Mouse (Mus musculus) activated CD4-positive, CD25-positive, alpha-beta regulatory T cell, adult 4 months (primary cell): ENCODE measurements around the gene Sprr2h. TPM values are rescaled to one million over a fixed set of nuclear protein-coding genes. Genes with fewer than 3 reads are reported as not detected.

Source experiments
- ATAC-seq: one replicate; pipeline ENCODE4 v1.8.0; 2017
- polyA plus RNA-seq, 2 experiments: library from polyadenylated mRNA; unstranded; fragments of 100-300 nt; shearing (Covaris generic); gene quantifications; one replicate each; pipeline ENCODE4 v1.2.1; 2017

Gene Sprr2h
- polyA plus RNA-seq = not detected

GRCm38 (mm10) chr3:92385385-92385784 is at the start of gene Sprr2h:
Sprr2h (plus strand) TSS chr3:92385685.
- no peak for ATAC-seq

DNA sequence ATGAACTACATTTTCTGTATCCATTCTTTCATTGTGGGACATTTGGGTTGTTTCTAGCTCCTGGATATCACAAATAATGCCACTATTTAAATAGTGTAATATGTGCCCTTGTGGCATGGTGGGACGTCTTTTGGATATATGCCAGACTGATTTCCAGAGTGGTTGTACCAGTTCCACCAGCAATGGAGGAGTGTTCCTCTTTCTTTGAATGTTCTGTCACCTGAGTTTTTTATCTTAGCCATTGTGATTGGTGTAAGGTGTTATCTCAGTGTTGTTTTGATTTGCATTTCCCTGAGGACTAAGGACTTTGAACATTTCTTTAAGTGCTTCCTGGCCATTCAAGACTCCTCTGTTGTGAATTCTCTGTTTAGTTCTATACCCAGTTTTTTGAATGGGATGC is 49.2 kb upstream of the Sprr2h start:
- ATAC-seq = no peak

DNA sequence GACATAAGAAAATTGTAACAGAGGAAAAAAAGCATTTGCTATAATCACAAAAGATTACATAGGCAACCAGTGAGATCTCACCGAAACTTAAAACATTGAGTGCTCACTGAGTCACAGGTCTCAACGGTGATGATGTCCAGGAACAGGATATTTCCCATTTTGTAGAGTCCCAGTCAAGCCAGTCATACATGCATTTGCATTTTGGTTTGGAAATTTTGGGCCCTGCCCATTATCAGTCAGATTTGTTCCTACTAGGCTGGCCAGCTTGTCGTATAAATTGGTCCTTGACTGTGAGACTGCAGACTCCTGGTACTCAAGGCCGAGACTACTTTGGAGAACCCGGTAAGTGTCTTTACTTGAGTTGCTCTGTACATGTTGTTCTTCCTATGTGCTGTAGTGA is 46.6 kb upstream of the Sprr2h start, which contains the start of gene Sprr2d:
TSS of gene Sprr2d (plus strand) at position 301 of the 400 bp plus-strand sequence.
- no peak for ATAC-seq

DNA sequence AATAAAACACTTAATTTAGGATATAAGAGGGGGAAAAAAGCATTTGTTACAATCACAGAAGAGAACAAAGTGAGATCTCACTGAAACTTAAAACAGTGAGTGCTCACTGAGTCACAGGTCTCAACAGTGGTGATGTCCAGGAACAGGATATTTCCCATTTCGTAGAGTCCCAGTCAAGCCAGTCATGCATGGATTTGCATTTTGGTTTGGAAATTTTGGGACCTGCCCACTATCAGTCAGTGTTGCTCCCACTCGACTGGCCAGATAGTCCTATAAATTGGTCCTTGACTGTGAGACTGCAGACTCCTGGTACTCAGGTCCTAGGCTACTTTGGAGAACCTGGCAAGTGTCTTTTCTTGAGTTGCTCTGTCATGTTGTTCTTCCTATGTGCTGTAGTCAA is 33.6 kb upstream of the Sprr2h start, which contains the start of gene Sprr2e:
TSS of gene Sprr2e (plus strand) at position 301 of the 400 bp plus-strand sequence.
- ATAC-seq = no peak

DNA sequence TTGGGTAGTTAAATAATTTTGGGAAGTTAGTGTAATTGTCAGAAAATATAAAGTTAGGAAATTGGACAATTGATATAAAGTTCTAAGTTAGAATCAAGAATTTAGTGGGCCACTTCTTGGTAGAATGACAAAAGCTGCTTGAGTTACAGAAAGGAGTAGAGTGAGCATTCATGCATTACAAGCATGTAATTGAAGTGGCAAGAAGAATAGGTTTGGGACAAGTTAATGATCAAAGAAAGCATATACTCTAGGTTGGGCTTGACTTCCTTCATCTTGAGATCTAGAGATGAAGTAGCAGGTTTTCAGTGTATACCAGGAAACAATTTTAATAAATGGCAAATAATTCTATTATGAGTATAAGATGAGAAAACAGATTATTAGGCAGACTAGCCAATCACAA is 23.9 kb upstream of the Sprr2h start:
- ATAC-seq = no peak

GRCm38 (mm10) chr3:92364887-92365286 is 20.6 kb upstream of the Sprr2h start, which contains the start of gene Sprr2f:
Sprr2f (plus strand) TSS chr3:92365187.
- ATAC-seq = no peak

GRCm38 (mm10) chr3:92373613-92374012 is 11.9 kb upstream of the Sprr2h start:
- ATAC-seq = no peak

DNA sequence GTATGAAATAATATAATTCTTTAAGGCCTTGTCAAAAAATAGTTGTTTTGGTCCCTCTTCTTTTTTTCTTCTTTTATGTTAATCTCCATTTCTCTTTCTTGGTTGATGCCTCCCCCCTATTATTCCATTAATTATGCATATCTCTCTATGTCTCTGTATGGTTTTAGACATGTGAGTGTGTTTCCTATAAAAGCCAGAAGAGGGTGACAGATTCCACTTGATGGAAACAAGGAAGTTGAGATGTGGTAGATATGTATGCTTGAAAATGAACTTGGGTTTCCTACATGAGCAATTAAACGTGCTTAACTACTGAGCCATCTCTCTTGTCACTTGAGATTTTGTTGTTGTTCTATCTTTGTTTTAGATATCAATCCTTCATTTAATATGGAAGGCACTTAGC is 8.8 kb downstream of the Sprr2h start:
- no peak for ATAC-seq

GRCm38 (mm10) chr3:92407691-92408090 is 22.2 kb downstream of the Sprr2h start, which contains the start of gene Sprr2i:
Sprr2i (plus strand) TSS chr3:92407991.
- ATAC-seq = no peak

DNA sequence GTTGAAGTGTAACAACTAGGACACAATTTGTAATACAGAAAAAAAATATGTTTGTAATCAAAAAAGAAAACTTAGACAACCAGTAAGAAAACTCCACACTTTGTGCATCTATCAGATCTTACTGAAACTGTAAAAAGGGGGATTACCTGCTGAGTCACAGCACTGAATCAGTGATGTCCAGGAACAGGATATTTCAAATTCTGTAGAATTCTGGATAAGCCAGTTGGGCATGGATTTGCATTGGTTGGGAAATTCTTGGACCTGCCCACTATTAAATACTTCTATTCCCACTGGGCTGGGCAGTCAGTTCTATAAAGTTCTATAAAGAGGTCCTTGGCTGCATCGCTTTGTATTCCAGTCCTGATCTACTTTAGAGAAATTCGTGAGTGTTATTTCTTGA is 32.3 kb downstream of the Sprr2h start, which contains the start of gene Sprr2j-ps:
TSS of gene Sprr2j-ps (plus strand) at position 301 of the 400 bp plus-strand sequence.
- ATAC-seq = no peak

DNA sequence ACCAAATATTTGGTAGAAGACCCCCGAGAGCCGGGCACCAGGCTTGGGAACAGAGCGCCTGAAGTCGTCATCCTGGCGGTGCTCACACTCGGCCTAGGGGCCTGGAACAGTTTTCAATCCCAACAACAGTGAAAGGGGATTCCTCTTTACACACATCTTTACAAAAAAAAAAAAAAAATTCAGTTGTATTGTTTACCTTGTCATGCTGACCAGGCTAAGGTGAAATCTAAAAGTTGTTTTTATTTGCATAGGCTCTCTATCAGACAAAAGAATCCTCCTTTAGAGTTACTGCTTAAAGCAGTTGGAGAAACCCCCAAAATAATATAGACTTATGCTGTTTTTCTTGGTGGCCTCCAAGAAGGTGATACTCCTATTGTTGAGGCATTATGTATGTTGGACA is 43.8 kb downstream of the Sprr2h start, which contains the start of gene Gm9774:
TSS of gene Gm9774 (minus strand) at position 101 of the 400 bp plus-strand sequence.
- ATAC-seq = no peak

DNA sequence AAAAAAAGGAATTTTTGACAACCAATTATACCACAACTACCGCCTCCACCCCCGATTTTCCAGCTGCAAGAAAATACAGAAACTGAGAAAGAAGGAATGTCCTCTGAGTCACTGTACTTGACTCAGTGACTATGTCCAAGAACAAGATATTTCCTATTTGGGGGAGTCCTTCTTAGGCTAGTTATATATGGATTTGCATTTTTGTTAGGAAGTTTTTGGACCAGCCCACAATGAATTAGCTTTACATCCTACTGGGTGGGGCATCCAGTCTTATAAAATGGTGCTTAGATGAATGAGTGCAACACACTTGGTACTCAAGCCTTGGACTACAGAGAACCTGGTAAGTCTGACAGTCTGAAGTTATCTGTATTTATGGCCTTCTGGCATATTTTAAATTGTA is 46.8 kb downstream of the Sprr2h start, which contains the start of gene Sprr2k:
TSS of gene Sprr2k (plus strand) at position 301 of the 400 bp plus-strand sequence.
- ATAC-seq = no peak

Other genes with a start within 250 kb of the Sprr2h start
- not detected for gene Lelp1, start 242.9 kb upstream of the Sprr2h start, polyA plus RNA-seq
- not detected for gene Sprr2a1, start 169.9 kb upstream of the Sprr2h start, polyA plus RNA-seq
- gene Sprr2a2, start 169.8 kb upstream of the Sprr2h start, polyA plus RNA-seq = not detected
- gene Sprr2a3, start 100.3 kb upstream of the Sprr2h start, polyA plus RNA-seq = not detected
- gene Sprr2b, start 69.1 kb upstream of the Sprr2h start, polyA plus RNA-seq = not detected
- not detected for gene Sprr2d, start 46.5 kb upstream of the Sprr2h start, polyA plus RNA-seq
- gene Sprr2e, start 33.5 kb upstream of the Sprr2h start, polyA plus RNA-seq = not detected
- not detected for gene Sprr2f, start 20.5 kb upstream of the Sprr2h start, polyA plus RNA-seq
- gene Sprr2i, start 22.3 kb downstream of the Sprr2h start, polyA plus RNA-seq = not detected
- not detected for gene Sprr2j-ps, start 32.4 kb downstream of the Sprr2h start, polyA plus RNA-seq
- 10 to 100 TPM in 1 of 2 experiments, 1 to 10 TPM in 1; 8.6 to 10.3 TPM for gene Gm9774, start 43.7 kb downstream of the Sprr2h start, polyA plus RNA-seq
- not detected for gene Sprr2k, start 46.9 kb downstream of the Sprr2h start, polyA plus RNA-seq
- gene Sprr1b, start 53.1 kb downstream of the Sprr2h start, polyA plus RNA-seq = not detected
- gene Sprr3, start 73.0 kb downstream of the Sprr2h start, polyA plus RNA-seq = not detected
- gene Sprr1a, start 100.2 kb downstream of the Sprr2h start, polyA plus RNA-seq = not detected
- not detected for gene Sprr4, start 114.8 kb downstream of the Sprr2h start, polyA plus RNA-seq
- not detected for gene 2310046K23Rik, start 148.8 kb downstream of the Sprr2h start, polyA plus RNA-seq
- not detected for gene Ivl, start 188.1 kb downstream of the Sprr2h start, polyA plus RNA-seq
- not detected for gene Smcp, start 203.3 kb downstream of the Sprr2h start, polyA plus RNA-seq
- not detected for gene 2210017I01Rik, start 221.8 kb downstream of the Sprr2h start, polyA plus RNA-seq
- gene Lce6a, start 236.0 kb downstream of the Sprr2h start, polyA plus RNA-seq = not detected